Mouse (Mus musculus) gonadal fat pad, adult 2 months (tissue): ENCODE measurements around the gene Ly6g6d. TPM values are rescaled to one million over a fixed set of nuclear protein-coding genes. Genes with fewer than 3 reads are reported as not detected.

Experiments used
- DNase-seq: peaks from one replicate; pipeline ENCODE4 v3.0.0-alpha.2; 2012; ENCODE audit warnings: low read depth
- polyA plus RNA-seq: library from polyadenylated mRNA; depleted of rRNA; stranded (reverse); fragments of >200 nt; gene quantifications from 2 replicates; pipeline ENCODE4 v1.2.3, GENCODE M21; 2012

The Ly6g6d gene
- polyA plus RNA-seq, 1 experiment = 17.2 TPM

GRCm38 (mm10) chr17:35068213-35068914, 9.5 kb downstream of the Ly6g6d start:
- no peak for DNase-seq

GRCm38 (mm10) chr17:35066084-35066483, 11.8 kb downstream of the Ly6g6d start, which contains the start of gene Mpig6b:
Gene Mpig6b (minus strand): TSS chr17:35066184.
- no peak for DNase-seq

- DNase-seq = peak; percentile 86
Measured at GRCm38 (mm10) chr17:35064951-35065947, 12.6 kb downstream of the Ly6g6d start, which contains the start of gene Ly6g6c. Gene Ly6g6c (plus strand): TSS chr17:35065388.

- no peak for DNase-seq
Measured at GRCm38 (mm10) chr17:35064378-35064877, 13.4 kb downstream of the Ly6g6d start.

- no peak for DNase-seq
Measured at GRCm38 (mm10) chr17:35063466-35063865, 14.4 kb downstream of the Ly6g6d start.

- DNase-seq = no peak
Measured at GRCm38 (mm10) chr17:35061299-35061698, 16.6 kb downstream of the Ly6g6d start.

GRCm38 (mm10) chr17:35060737-35061297, 17.0 kb downstream of the Ly6g6d start:
- DNase-seq = no peak

- DNase-seq = no peak
Measured at GRCm38 (mm10) chr17:35060071-35060470, 17.8 kb downstream of the Ly6g6d start.

- DNase-seq = no peak
Measured at GRCm38 (mm10) chr17:35058911-35059892, 18.7 kb downstream of the Ly6g6d start, which contains the start of gene Ddah2. Gene Ddah2 (plus strand): TSS chr17:35059035.

GRCm38 (mm10) chr17:35058316-35058715, 19.5 kb downstream of the Ly6g6d start:
- no peak for DNase-seq

- DNase-seq = no peak
Measured at GRCm38 (mm10) chr17:35057090-35057489, 20.8 kb downstream of the Ly6g6d start.

GRCm38 (mm10) chr17:35055691-35056495, 22.0 kb downstream of the Ly6g6d start:
- no peak for DNase-seq

- no peak for DNase-seq
Measured at GRCm38 (mm10) chr17:35052271-35052798, 25.5 kb downstream of the Ly6g6d start.

GRCm38 (mm10) chr17:35051156-35052086, 26.4 kb downstream of the Ly6g6d start:
- DNase-seq = no peak

- DNase-seq = no peak
Measured at GRCm38 (mm10) chr17:35050126-35050750, 27.6 kb downstream of the Ly6g6d start.

- no peak for DNase-seq
Measured at GRCm38 (mm10) chr17:35049561-35050016, 28.3 kb downstream of the Ly6g6d start, which contains the start of gene Clic1. Gene Clic1 (plus strand): TSS chr17:35049966.

GRCm38 (mm10) chr17:35048932-35049440, 28.9 kb downstream of the Ly6g6d start:
- DNase-seq = no peak
